Comparison of ENCODE assay signal across 8 mouse cellular contexts in genomic region chr8:105483212-105484029, GRCm38 (mm10). TPM values are rescaled to one million over a fixed set of nuclear protein-coding genes. Genes with fewer than 3 reads are reported as not detected.
DNase-seq lines count a peak whose midpoint lies in the region; ATAC-seq and TF ChIP-seq lines count a peak whose summit lies in the region.

No protein-coding gene starts in this region.

- WGBS in cerebellum, adult 2 months = 38% methylated on average over 14 of the region's 14 CpGs
- 40% methylated on average over 14 of the region's 14 CpGs for WGBS in forebrain, embryonic 13.5 days
- WGBS in hindbrain, embryonic 16.5 days = 37% methylated on average over 14 of the region's 14 CpGs
- WGBS in stomach, embryonic 14.5 days = 40% methylated on average over 14 of the region's 14 CpGs

- no peaks in the 10 kb centered on the region for H3K9me3 ChIP-seq in ES-Bruce4 (replicated peaks; ENCODE audit: control insufficient read depth, insufficient read depth, low read length, poor library complexity, severe bottlenecking)
- H3K9me3 ChIP-seq in forebrain, embryonic 13.5 days (replicated peaks) = no peaks in the 10 kb centered on the region
- no peaks in the 10 kb centered on the region for H3K9me3 ChIP-seq in hindbrain, embryonic 16.5 days (ENCODE audit: control insufficient read depth, low read length)
- H3K9me3 ChIP-seq in stomach, embryonic 14.5 days (ENCODE audit: control insufficient read depth, low read depth, low read length) = no peaks in the 10 kb centered on the region

- H3K27ac ChIP-seq in cerebellum, adult 2 months (ENCODE audit: insufficient read depth, low read length) = no peak overlapping the region
- H3K27ac ChIP-seq in ES-Bruce4 (ENCODE audit: insufficient read depth, low read length) = no peak overlapping the region
- no peak overlapping the region for H3K27ac ChIP-seq in forebrain, embryonic 13.5 days
- no peak overlapping the region for H3K27ac ChIP-seq in hindbrain, embryonic 16.5 days (ENCODE audit: low read depth, low read length)
- no peak overlapping the region for H3K27ac ChIP-seq in stomach, embryonic 14.5 days (ENCODE audit: low read length)

- H3K4me1 ChIP-seq in cerebellum, adult 2 months (ENCODE audit: control insufficient read depth, insufficient read depth, low read length) = no peaks in the 10 kb centered on the region
- peaks cover 3% of the 10 kb centered on the region for H3K4me1 ChIP-seq in ES-Bruce4 (ENCODE audit: control insufficient read depth, insufficient read depth, low read length)
- peaks cover 4% of the 10 kb centered on the region; the same call in 1 of the 2 replicates for H3K4me1 ChIP-seq in forebrain, embryonic 13.5 days
- no peaks in the 10 kb centered on the region for H3K4me1 ChIP-seq in hindbrain, embryonic 16.5 days (ENCODE audit: control insufficient read depth, insufficient read depth, low read depth, low read length)
- 0 out of 2 replicates have a peak, but pooled peaks cover 2% of the 10 kb centered on the region for H3K4me1 ChIP-seq in stomach, embryonic 14.5 days (ENCODE audit: control insufficient read depth, insufficient read depth, low read length)

- DNase-seq in cerebellum, adult 2 months = peak in 1 of 2 experiments; percentile 49
- DNase-seq in cerebellum, adult 11-12 months = no peak
- peak; percentile 87 for DNase-seq in lung, postnatal 10 days
- DNase-seq in frontal cortex, postnatal 36 days (ENCODE audit: low spot score in 2 of 2) = no peak

- ATAC-seq in forebrain, embryonic 13.5 days = peak; percentile 21; the same call in 1 of the 2 replicates
- ATAC-seq in hindbrain, embryonic 16.5 days = peak; percentile 56; the same call in 1 of the 2 replicates
- ATAC-seq in stomach, embryonic 14.5 days (ENCODE audit: insufficient number of reproducible peaks, insufficient read depth, low FRiP score, low read depth) = peak; percentile 51

- peak; percentile 67 for TF ChIP-seq CTCF in cerebellum, adult 2 months (IDR thresholded peaks at IDR 0.05; ENCODE audit: borderline replicate concordance, insufficient read depth, low read depth, low read length)
- peak; percentile 65 for TF ChIP-seq CTCF in ES-Bruce4 (IDR thresholded peaks at IDR 0.05; ENCODE audit: low read depth, low read length)

- TF ChIP-seq EP300 in ES-Bruce4 (IDR thresholded peaks at IDR 0.05; ENCODE audit: insufficient read depth, low read depth, low read length) = no peak

- TF ChIP-seq POLR2A in cerebellum, adult 2 months (IDR thresholded peaks at IDR 0.05; ENCODE audit: borderline replicate concordance, insufficient read depth, low read length) = no peak
- TF ChIP-seq POLR2A in ES-Bruce4 (IDR thresholded peaks at IDR 0.05; ENCODE audit: insufficient read depth, low read length) = no peak

- no peak overlapping the region for H3K9ac ChIP-seq in ES-Bruce4 (ENCODE audit: low read depth, poor library complexity, severe bottlenecking)
- no peak overlapping the region for H3K9ac ChIP-seq in forebrain, embryonic 13.5 days
- H3K9ac ChIP-seq in hindbrain, embryonic 16.5 days (ENCODE audit: low read depth, low read length) = no peak overlapping the region
- H3K9ac ChIP-seq in stomach, embryonic 14.5 days (replicated peaks; ENCODE audit: low read depth, low read length) = no peak overlapping the region

- no peak overlapping the region for H3K4me2 ChIP-seq in forebrain, embryonic 13.5 days
- H3K4me2 ChIP-seq in hindbrain, embryonic 16.5 days (ENCODE audit: low read length) = no peak overlapping the region
- no peak overlapping the region for H3K4me2 ChIP-seq in stomach, embryonic 14.5 days (replicated peaks; ENCODE audit: low read depth, low read length)

- no peak overlapping the region for H3K4me3 ChIP-seq in cerebellum, adult 2 months (replicated peaks; ENCODE audit: insufficient read depth, low read depth, low read length)
- no peak overlapping the region for H3K4me3 ChIP-seq in ES-Bruce4 (ENCODE audit: low read depth, low read length)
- no peak overlapping the region for H3K4me3 ChIP-seq in forebrain, embryonic 13.5 days
- H3K4me3 ChIP-seq in hindbrain, embryonic 16.5 days (ENCODE audit: low read length) = no peak overlapping the region
- H3K4me3 ChIP-seq in stomach, embryonic 14.5 days (ENCODE audit: low read depth, low read length) = no peak overlapping the region

- no peaks in the 10 kb centered on the region for H3K36me3 ChIP-seq in ES-Bruce4 (ENCODE audit: control insufficient read depth, insufficient read depth, low read length, poor library complexity, severe bottlenecking)
- peaks cover 16% of the 10 kb centered on the region for H3K36me3 ChIP-seq in forebrain, embryonic 13.5 days (ENCODE audit: poor library complexity, severe bottlenecking)
- H3K36me3 ChIP-seq in hindbrain, embryonic 16.5 days (ENCODE audit: control insufficient read depth, insufficient read depth, low read length) = no peaks in the 10 kb centered on the region
- peaks cover 4% of the 10 kb centered on the region; the same call in 1 of the 2 replicates for H3K36me3 ChIP-seq in stomach, embryonic 14.5 days (ENCODE audit: control insufficient read depth, insufficient read depth, low read length)

- H3K27me3 ChIP-seq in cerebellum, adult 2 months (ENCODE audit: control insufficient read depth, insufficient read depth, low read length) = no peaks in the 10 kb centered on the region
- H3K27me3 ChIP-seq in ES-Bruce4 (ENCODE audit: control insufficient read depth, insufficient read depth, low read length, poor library complexity, severe bottlenecking) = no peaks in the 10 kb centered on the region
- H3K27me3 ChIP-seq in forebrain, embryonic 13.5 days = no peaks in the 10 kb centered on the region
- no peaks in the 10 kb centered on the region for H3K27me3 ChIP-seq in hindbrain, embryonic 16.5 days (replicated peaks; ENCODE audit: control insufficient read depth, insufficient read depth, low read length)
- no peaks in the 10 kb centered on the region for H3K27me3 ChIP-seq in stomach, embryonic 14.5 days (ENCODE audit: control insufficient read depth, insufficient read depth, low read length)

RNA-seq across cellular contexts. Expression of gene Tppp3, which starts 12.1 kb away (rescaled TPM):
- 286 and 297 TPM in 2 replicates for polyA plus RNA-seq in cerebellum, adult 2 months (2012; rRNA removed)
- 14.4 and 19.0 TPM in 2 replicates for polyA plus RNA-seq in ES-Bruce4 (2011; ENCODE audit: insufficient read depth, insufficient read length, low read depth, missing spikeins)
- polyA plus RNA-seq in forebrain, embryonic 13.5 days (2015; fragmentation: Nextera tagmentation; extraction: Ambion mirVana) = 34.6 and 40.4 TPM in 2 replicates
- 246 and 256 TPM in 2 replicates for polyA plus RNA-seq in hindbrain, embryonic 16.5 days (2015; fragmentation: Nextera tagmentation; extraction: Ambion mirVana)
- polyA plus RNA-seq in stomach, embryonic 14.5 days (2014; fragmentation: Nextera tagmentation; extraction: Ambion mirVana) = 39.1 and 40.1 TPM in 2 replicates

RNA-seq across cellular contexts. Expression of gene Zdhhc1, which starts 13.3 kb away (rescaled TPM):
- 64.7 and 67.9 TPM in 2 replicates for polyA plus RNA-seq in cerebellum, adult 2 months (2012; rRNA removed)
- 6.8 and 9.2 TPM in 2 replicates for polyA plus RNA-seq in ES-Bruce4 (2011; ENCODE audit: insufficient read depth, insufficient read length, low read depth, missing spikeins)
- polyA plus RNA-seq in forebrain, embryonic 13.5 days (2015; fragmentation: Nextera tagmentation; extraction: Ambion mirVana) = 20.6 and 24.8 TPM in 2 replicates
- polyA plus RNA-seq in hindbrain, embryonic 16.5 days (2015; fragmentation: Nextera tagmentation; extraction: Ambion mirVana) = 39.0 and 40.2 TPM in 2 replicates
- polyA plus RNA-seq in stomach, embryonic 14.5 days (2014; fragmentation: Nextera tagmentation; extraction: Ambion mirVana) = 33.9 and 37.2 TPM in 2 replicates

RNA-seq across cellular contexts. Expression of gene Hsd11b2, which starts 35.1 kb away (rescaled TPM):
- polyA plus RNA-seq in cerebellum, adult 2 months (2012; rRNA removed) = 0.08 TPM in 1 of 2 replicates, not detected in the other
- polyA plus RNA-seq in ES-Bruce4 (2011; ENCODE audit: insufficient read depth, insufficient read length, low read depth, missing spikeins) = 0.54 and 0.61 TPM in 2 replicates
- polyA plus RNA-seq in forebrain, embryonic 13.5 days (2015; fragmentation: Nextera tagmentation; extraction: Ambion mirVana) = 3.9 and 6.1 TPM in 2 replicates
- polyA plus RNA-seq in hindbrain, embryonic 16.5 days (2015; fragmentation: Nextera tagmentation; extraction: Ambion mirVana) = 6.9 and 8.8 TPM in 2 replicates
- 2.8 and 3.2 TPM in 2 replicates for polyA plus RNA-seq in stomach, embryonic 14.5 days (2014; fragmentation: Nextera tagmentation; extraction: Ambion mirVana)
